Mouse (Mus musculus): ENCODE data around the gene Olfr676. TPM values are rescaled to one million over a fixed set of nuclear protein-coding genes. Genes with fewer than 3 reads are reported as not detected.
"Not testable (repeated sequence)": the region's sequence is repeated elsewhere in the genome, so short reads cannot be mapped to it uniquely, and the experiment has no call there.

Olfr676 gene
- total RNA-seq (2021), result not detected

DNA sequence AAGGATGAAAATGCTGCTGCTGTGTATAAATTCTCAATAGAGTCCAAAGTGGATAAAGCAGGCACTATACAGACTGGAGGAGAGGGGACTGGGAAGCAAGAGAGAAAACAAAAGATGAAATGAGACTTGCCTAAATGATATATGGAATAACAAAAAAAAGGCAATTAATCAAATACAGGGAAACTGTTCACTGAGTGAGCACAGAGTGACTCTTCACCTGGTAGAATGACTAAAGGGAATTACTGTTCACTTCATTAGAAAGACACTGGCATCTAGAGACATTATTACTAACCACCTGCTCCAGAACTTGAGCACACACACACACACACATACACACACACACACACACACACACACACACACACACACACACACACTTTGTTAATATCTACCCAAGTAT lies at the start of gene Olfr676:
Gene Olfr676, plus strand, starts transcription at position 301 of the 400 bp plus-strand sequence.
- no peak for DNase-seq

DNA sequence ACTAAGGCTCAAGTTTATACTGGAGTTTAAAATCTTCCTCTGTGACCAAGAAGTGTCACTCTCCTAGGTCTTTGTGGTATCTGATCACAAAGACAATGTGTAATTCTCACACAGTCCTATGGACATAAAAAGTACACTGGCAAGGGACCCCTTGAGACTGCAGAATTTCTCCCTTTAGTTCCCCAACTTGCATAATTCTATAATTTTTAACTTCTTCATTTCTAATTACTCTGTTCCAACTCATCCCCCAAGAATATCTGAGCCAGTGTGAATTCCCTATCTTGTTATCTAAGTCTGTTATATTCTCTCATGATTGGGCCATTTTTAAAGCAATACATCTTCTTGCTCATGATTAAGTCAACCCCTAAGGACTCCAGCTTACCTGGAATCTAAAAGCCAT lies 30.6 kb upstream of the Olfr676 start, which contains the start of gene Olfr672:
Gene Olfr672, minus strand, starts transcription at position 101 of the 400 bp plus-strand sequence.
- DNase-seq, result no peak

- DNase-seq, result no peak
Observed at GRCm38 (mm10) chr7:105022530-105022929, 10.0 kb upstream of the Olfr676 start.

DNA sequence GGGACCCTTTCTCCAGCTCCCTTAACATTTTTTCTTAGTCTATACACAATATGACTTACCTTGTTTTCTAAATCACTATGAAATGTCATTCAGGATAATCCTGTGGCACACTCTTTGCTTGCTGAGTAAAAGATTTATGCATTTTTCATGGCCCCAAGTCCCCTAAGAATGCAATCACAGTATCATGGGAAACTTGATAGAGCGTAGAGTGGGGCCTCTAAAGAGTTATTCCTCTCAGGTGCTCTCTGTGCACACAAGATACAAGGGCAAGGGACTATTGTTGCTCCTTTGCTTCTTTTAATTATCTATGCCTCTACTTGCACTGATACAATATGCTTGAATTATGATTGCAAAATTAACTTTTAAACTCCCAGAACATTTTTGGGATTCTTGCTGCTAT lies 4.1 kb upstream of the Olfr676 start, which contains the start of gene Olfr675:
Gene Olfr675, minus strand, starts transcription at position 101 of the 400 bp plus-strand sequence.
- no peak for DNase-seq

DNA sequence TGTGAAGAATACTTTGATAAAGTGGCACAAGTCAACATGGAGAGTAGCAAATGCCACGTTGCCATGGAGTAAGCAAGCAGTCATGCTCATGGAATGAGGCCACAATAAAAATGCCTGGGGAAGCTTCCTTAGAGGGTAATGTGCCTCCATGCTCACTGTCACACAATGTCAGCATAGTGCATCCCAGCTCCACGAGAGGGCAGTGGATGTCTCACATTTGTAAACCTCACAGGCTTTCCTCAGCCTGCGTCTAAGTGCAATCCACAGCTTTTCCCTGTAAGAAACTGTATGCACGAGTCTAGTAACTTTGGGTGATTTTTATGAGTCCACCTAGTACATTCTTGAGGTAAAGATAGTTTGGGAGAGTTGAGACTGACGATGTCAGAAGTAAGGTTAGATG lies 1.3 kb downstream of the Olfr676 start:
- not testable (repeated sequence) for DNase-seq

DNA sequence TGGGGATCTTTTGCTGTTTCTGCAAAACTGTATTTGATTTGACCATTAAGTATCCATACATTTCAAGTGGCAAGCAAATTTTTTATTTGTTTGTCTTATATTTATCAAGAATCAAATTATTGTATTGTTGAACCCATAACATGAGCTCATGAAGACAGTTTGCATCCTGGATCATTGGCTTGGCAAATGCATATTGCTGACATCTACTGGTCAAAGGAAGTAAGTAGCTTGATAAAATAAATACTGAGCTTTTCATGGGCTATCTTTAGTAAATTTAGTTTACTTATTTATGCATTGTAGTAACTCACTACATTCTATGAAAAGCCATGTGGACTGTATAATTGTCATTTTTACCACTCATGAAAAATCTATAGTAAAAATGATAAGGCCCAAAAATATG lies 26.5 kb downstream of the Olfr676 start:
- no peak for DNase-seq

- no peak for DNase-seq
Observed at GRCm38 (mm10) chr7:105064175-105064574, 31.7 kb downstream of the Olfr676 start, which contains the start of gene Olfr678. TSS of gene Olfr678 (plus strand) at chr7:105064475.

DNA sequence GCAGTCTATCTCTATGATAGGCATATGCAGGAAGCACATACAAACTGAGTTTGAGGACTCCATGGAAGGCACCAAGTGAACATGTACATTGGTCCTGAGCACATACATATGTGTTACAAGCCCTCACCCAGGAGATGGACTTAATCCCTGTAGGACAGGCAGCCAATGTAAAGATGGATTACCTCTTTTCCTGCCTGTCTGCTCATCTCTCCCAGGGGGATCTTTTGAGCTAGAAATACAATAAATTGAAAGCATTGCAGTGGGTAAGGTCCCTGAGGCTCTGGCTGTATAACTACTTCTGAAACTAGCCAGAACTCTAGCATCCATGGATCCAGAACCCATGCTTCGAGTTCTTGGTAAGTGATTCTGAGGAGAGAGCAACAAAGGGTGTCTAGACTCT lies 48.4 kb downstream of the Olfr676 start, which contains the start of gene Olfr679:
Gene Olfr679, plus strand, starts transcription at position 301 of the 400 bp plus-strand sequence.
- no peak for DNase-seq

Other genes with a start within 250 kb of the Olfr676 start
- gene Usp17lb, start 190.1 kb upstream of the Olfr676 start, total RNA-seq (2021), result not detected
- not detected for gene Usp17la, start 175.7 kb upstream of the Olfr676 start, total RNA-seq (2021)
- gene Olfr665, start 154.7 kb upstream of the Olfr676 start, total RNA-seq (2021), result not detected
- gene Olfr666, start 136.7 kb upstream of the Olfr676 start, total RNA-seq (2021), result not detected
- not detected for gene Olfr667, start 111.2 kb upstream of the Olfr676 start, total RNA-seq (2021)
- not detected for gene Olfr668, start 104.6 kb upstream of the Olfr676 start, total RNA-seq (2021)
- gene Olfr669, start 98.5 kb upstream of the Olfr676 start, total RNA-seq (2021), result not detected
- gene Olfr670, start 70.1 kb upstream of the Olfr676 start, total RNA-seq (2021), result not detected
- gene Olfr671, start 53.6 kb upstream of the Olfr676 start, total RNA-seq (2021), result not detected
- not detected for gene Olfr672, start 30.7 kb upstream of the Olfr676 start, total RNA-seq (2021)
- gene Olfr675, start 4.2 kb upstream of the Olfr676 start, total RNA-seq (2021), result not detected
- gene Olfr677, start 18.7 kb downstream of the Olfr676 start, total RNA-seq (2021), result not detected
- gene Olfr678, start 31.8 kb downstream of the Olfr676 start, total RNA-seq (2021), result not detected
- gene Olfr679, start 48.5 kb downstream of the Olfr676 start, total RNA-seq (2021), result not detected
- gene Olfr680-ps1, start 60.1 kb downstream of the Olfr676 start, total RNA-seq (2021), result not detected
- gene Olfr681, start 84.1 kb downstream of the Olfr676 start, total RNA-seq (2021), result not detected
- not detected for gene Olfr683, start 114.3 kb downstream of the Olfr676 start, total RNA-seq (2021)
- gene Olfr684, start 131.0 kb downstream of the Olfr676 start, total RNA-seq (2021), result not detected
- gene Olfr685, start 153.3 kb downstream of the Olfr676 start, total RNA-seq (2021), result not detected
- not detected for gene Olfr686, start 174.8 kb downstream of the Olfr676 start, total RNA-seq (2021)